Mouse (Mus musculus) B cell, adult 67 days (primary cell): Measurements from ENCODE around the gene Tnfaip8l2. TPM values are rescaled to one million over a fixed set of nuclear protein-coding genes. Genes with fewer than 3 reads are reported as not detected.

Experiments
- total RNA-seq, 2 experiments: library from RNA; stranded (reverse); gene quantifications; 4 replicates each; pipeline ENCODE4 v1.2.4; 2023

Tnfaip8l2 gene
- total RNA-seq = 10 to 100 TPM; 45.4 to 56.4 TPM

GRCm38 (mm10) chr3:95141952-95142616, at the start of gene Tnfaip8l2:
Gene Tnfaip8l2 (minus strand): TSS chr3:95142360.

GRCm38 (mm10) chr3:95159987-95160963, 18.1 kb upstream of the Tnfaip8l2 start, which contains the start of gene Sema6c:
Gene Sema6c (plus strand): TSS chr3:95160457.

GRCm38 (mm10) chr3:95133680-95134101, 8.5 kb downstream of the Tnfaip8l2 start, which contains the start of the genes Scnm1 and Lysmd1:
Gene Scnm1 (minus strand): TSS chr3:95134011.
Gene Lysmd1 (plus strand): TSS chr3:95134088.

GRCm38 (mm10) chr3:95124246-95124645, 17.9 kb downstream of the Tnfaip8l2 start, which contains the start of gene Tmod4:
Gene Tmod4 (plus strand): TSS chr3:95124476.

GRCm38 (mm10) chr3:95110911-95111726, 31.0 kb downstream of the Tnfaip8l2 start, which contains the start of gene Vps72:
Gene Vps72 (plus strand): TSS chr3:95111022.

GRCm38 (mm10) chr3:95106338-95107117, 35.6 kb downstream of the Tnfaip8l2 start, which contains the start of gene Pip5k1a:
Gene Pip5k1a (minus strand): TSS chr3:95106930.

Other genes with a start within 250 kb of the Tnfaip8l2 start
- 1 to 10 TPM; 2.8 to 3.1 TPM for gene Selenbp1, start 209.3 kb downstream of the Tnfaip8l2 start, total RNA-seq
- gene Rfx5, start 188.3 kb downstream of the Tnfaip8l2 start, total RNA-seq = 100 to 1,000 TPM; 124 to 129 TPM
- 10 to 100 TPM; 80.9 to 85.0 TPM for gene Pi4kb, start 167.6 kb downstream of the Tnfaip8l2 start, total RNA-seq
- gene Zfp687, start 126.9 kb downstream of the Tnfaip8l2 start, total RNA-seq = 10 to 100 TPM; 59.3 to 65.1 TPM
- gene Psmd4, start 99.7 kb downstream of the Tnfaip8l2 start, total RNA-seq = 100 to 1,000 TPM; 116 to 124 TPM
- gene Pip5k1a, start 35.4 kb downstream of the Tnfaip8l2 start, total RNA-seq = 10 to 100 TPM; 38.6 to 42.9 TPM
- gene Vps72, start 31.3 kb downstream of the Tnfaip8l2 start, total RNA-seq = 10 to 100 TPM; 65.6 to 66.7 TPM
- gene Tmod4, start 17.9 kb downstream of the Tnfaip8l2 start, total RNA-seq = 1 to 10 TPM; 1.4 to 2.9 TPM
- 10 to 100 TPM; 78.0 to 81.5 TPM for gene Scnm1, start 8.3 kb downstream of the Tnfaip8l2 start, total RNA-seq
- gene Lysmd1, start 8.3 kb downstream of the Tnfaip8l2 start, total RNA-seq = 10 to 100 TPM in 1 of 2 experiments, 1 to 10 TPM in 1; 9.6 to 10.1 TPM
- 1 to 10 TPM in 1 of 2 experiments, under 1 TPM in 1; 0.41 to 1.2 TPM for gene Sema6c, start 18.1 kb upstream of the Tnfaip8l2 start, total RNA-seq
- gene Gabpb2, start 75.6 kb upstream of the Tnfaip8l2 start, total RNA-seq = 10 to 100 TPM; 89.1 to 90.6 TPM
- gene Cdc42se1, start 86.4 kb upstream of the Tnfaip8l2 start, total RNA-seq = 100 to 1,000 TPM; 225 to 246 TPM
- 1 to 10 TPM; 8.9 to 9.2 TPM for gene Mllt11, start 89.8 kb upstream of the Tnfaip8l2 start, total RNA-seq
- under 1 TPM in 1 of 2 experiments, not detected in 1; 0.70 TPM for gene Gm128, start 99.2 kb upstream of the Tnfaip8l2 start, total RNA-seq
- gene Bnipl, start 108.8 kb upstream of the Tnfaip8l2 start, total RNA-seq = not detected
- gene Mindy1, start 139.0 kb upstream of the Tnfaip8l2 start, total RNA-seq = 10 to 100 TPM; 38.4 to 39.0 TPM
- 10 to 100 TPM; 14.6 to 16.5 TPM for gene Prune1, start 139.7 kb upstream of the Tnfaip8l2 start, total RNA-seq
- 1 to 10 TPM; 1.2 to 2.8 TPM for gene Anxa9, start 164.8 kb upstream of the Tnfaip8l2 start, total RNA-seq
- gene Cers2, start 172.4 kb upstream of the Tnfaip8l2 start, total RNA-seq = 100 to 1,000 TPM; 139 to 152 TPM
- 10 to 100 TPM; 39.0 to 43.5 TPM for gene Setdb1, start 214.8 kb upstream of the Tnfaip8l2 start, total RNA-seq